Mouse (Mus musculus) hindbrain, embryonic 11.5 days (tissue): ENCODE measurements around the gene Exosc9. TPM values are rescaled to one million over a fixed set of nuclear protein-coding genes. Genes with fewer than 3 reads are reported as not detected.

Experiments
- ATAC-seq: fragments of 200-750 bp; cut with Nextera tagmentation; 2 replicates; pipeline ENCODE4 v1.8.0; 2017; ENCODE audit warnings: mild to moderate bottlenecking, moderate TSS enrichment, moderate library complexity; ENCODE audit not compliant: low FRiP score
- DNase-seq: peaks from one replicate; pipeline ENCODE4 v3.0.0-alpha.2; 2015; ENCODE audit warnings: low spot score
- H3K27ac ChIP-seq: fragments of 300-500 bp; sonication (generic); 2 replicates; pipeline ENCODE4 v1.5.1; 2014; ENCODE audit warnings: mild to moderate bottlenecking, low read depth, low read length
- H3K27me3 ChIP-seq: fragments of 300-500 bp; sonication (generic); 2 replicates; pipeline ENCODE4 v1.6.1; 2014; ENCODE audit warnings: mild to moderate bottlenecking, low read length, moderate library complexity, mixed read lengths; ENCODE audit not compliant: control insufficient read depth, insufficient read depth
- H3K36me3 ChIP-seq: fragments of 300-500 bp; sonication (generic); 2 replicates; pipeline ENCODE4 v1.6.1; 2014; ENCODE audit warnings: mild to moderate bottlenecking, low read length, moderate library complexity, mixed read lengths; ENCODE audit not compliant: control insufficient read depth, insufficient read depth
- H3K4me1 ChIP-seq: fragments of 300-500 bp; sonication (generic); replicated peaks from 2 replicates; pipeline ENCODE4 v1.6.1; 2014; ENCODE audit warnings: low read length, mixed read lengths; ENCODE audit not compliant: control insufficient read depth, insufficient read depth
- H3K4me2 ChIP-seq: fragments of 300-500 bp; sonication (generic); replicated peaks from 2 replicates; pipeline ENCODE4 v1.6.1; 2014; ENCODE audit warnings: mild to moderate bottlenecking, low read depth, low read length
- H3K4me3 ChIP-seq: fragments of 300-500 bp; sonication (generic); 2 replicates; pipeline ENCODE4 v1.5.1; 2014; ENCODE audit warnings: low read depth, low read length
- H3K9ac ChIP-seq: fragments of 300-500 bp; sonication (generic); 2 replicates; pipeline ENCODE4 v1.6.1; 2014; ENCODE audit warnings: low read depth, low read length
- H3K9me3 ChIP-seq: fragments of 300-500 bp; sonication (generic); 2 replicates; pipeline ENCODE4 v1.6.1; 2016; ENCODE audit warnings: low read length; ENCODE audit not compliant: control insufficient read depth
- WGBS: fragments of 180-500 bp; shearing (Covaris S2); extraction: QIAGEN DNeasy Blood & Tissue Kit; methylation state at CpG from one replicate; pipeline ENCODE4 v1.1.7; 2014; 5-methylcytosine and 5-hydroxymethylcytosine counted together
- polyA plus RNA-seq: library from polyadenylated mRNA; unstranded; fragments of >200 nt; fragmentation: Nextera tagmentation; extraction: Ambion mirVana; gene quantifications from 2 replicates; pipeline ENCODE4 v1.2.1, GENCODE M21; 2014

Exosc9 gene
- polyA plus RNA-seq, 1 experiment from 2014 or later: 104 TPM

GRCm38 (mm10) chr3:36530345-36530744, 22.1 kb upstream of the Exosc9 start:
- Histone ChIP-seq H3K9ac (no peak overlapping the region), H3K4me1 (peaks cover 2% of the 10 kb centered on the region; the same call in 1 of the 2 replicates), H3K27me3 (no peaks in the 10 kb centered on the region; the same call in 1 of the 2 replicates), H3K9me3 (no peaks in the 10 kb centered on the region), H3K4me3 (no peak overlapping the region), H3K36me3 (no peaks in the 10 kb centered on the region), H3K27ac (no peak overlapping the region), H3K4me2 (no peak overlapping the region)
- DNase-seq (no peak), ATAC-seq (no peak)
- WGBS: 91% methylated on average over 6 of the region's 6 CpGs

DNA sequence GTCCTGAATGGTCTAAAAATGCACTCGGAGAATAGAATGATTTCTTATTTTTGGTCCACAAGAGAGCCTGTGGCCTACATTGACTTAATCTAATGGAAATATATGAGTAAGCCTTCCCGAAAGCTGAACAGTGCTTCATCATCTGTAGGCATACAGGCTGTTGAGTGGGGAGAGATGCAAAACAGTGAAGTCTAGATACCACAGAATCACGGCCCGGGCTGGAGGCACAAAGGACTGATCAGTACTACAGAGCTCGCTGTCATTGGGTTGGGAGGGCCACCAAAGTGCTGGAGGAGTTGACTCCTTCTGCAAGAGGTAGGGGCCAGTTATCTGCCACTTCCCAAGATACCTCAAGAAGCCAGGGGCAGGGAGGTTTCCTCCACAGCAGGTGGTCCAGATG, 21.6 kb upstream of the Exosc9 start:
- no peak for DNase-seq
- Histone ChIP-seq H3K4me3 (no peak overlapping the region), H3K36me3 (no peaks in the 10 kb centered on the region), H3K27ac (no peak overlapping the region), H3K4me2 (no peak overlapping the region), H3K4me1 (peaks cover 2% of the 10 kb centered on the region; the same call in 1 of the 2 replicates), H3K27me3 (no peaks in the 10 kb centered on the region; the same call in 1 of the 2 replicates), H3K9ac (no peak overlapping the region), H3K9me3 (no peaks in the 10 kb centered on the region)
- 74% methylated on average over 5 of the region's 5 CpGs for WGBS
- no peak for ATAC-seq

GRCm38 (mm10) chr3:36531242-36531641, 21.2 kb upstream of the Exosc9 start:
- Histone ChIP-seq H3K4me2 (no peak overlapping the region), H3K27me3 (no peaks in the 10 kb centered on the region; the same call in 1 of the 2 replicates), H3K9ac (no peak overlapping the region), H3K4me3 (no peak overlapping the region), H3K4me1 (peaks cover 2% of the 10 kb centered on the region; the same call in 1 of the 2 replicates), H3K36me3 (no peaks in the 10 kb centered on the region), H3K9me3 (no peaks in the 10 kb centered on the region), H3K27ac (no peak overlapping the region)
- 39% methylated on average over 2 of the region's 2 CpGs for WGBS
- no peak for DNase-seq
- ATAC-seq: no peak

DNA sequence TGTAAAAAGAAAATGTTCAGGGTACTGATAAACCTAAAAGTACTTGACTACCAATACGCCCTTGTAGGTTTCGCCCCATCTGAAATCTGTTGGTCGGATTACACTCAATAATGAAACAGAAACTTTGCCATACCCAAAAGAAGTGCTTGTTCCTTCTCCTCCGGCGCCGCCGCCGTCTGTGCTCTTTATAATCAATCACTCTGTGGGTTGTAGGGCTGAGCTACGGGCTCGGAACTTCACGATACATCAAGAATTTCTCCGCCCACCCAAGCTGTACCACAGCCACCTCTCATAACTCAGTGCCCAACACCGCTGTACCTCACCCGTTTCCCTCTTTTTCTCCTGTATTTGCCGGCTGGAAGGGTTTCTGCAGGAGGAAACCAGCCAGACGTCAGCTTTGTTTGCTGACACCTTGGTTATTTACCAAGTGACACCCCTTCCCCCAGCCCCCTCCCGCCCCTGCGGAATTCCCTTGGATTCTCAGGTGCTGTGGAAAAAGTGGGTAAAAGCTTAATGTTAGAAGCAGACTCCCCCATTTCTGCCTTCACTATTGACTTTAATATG, 20.3 kb upstream of the Exosc9 start:
- H3K4me1 ChIP-seq: peaks cover 2% of the 10 kb centered on the region; the same call in 1 of the 2 replicates
- H3K27ac ChIP-seq: no peak overlapping the region
- H3K27me3 ChIP-seq: no peaks in the 10 kb centered on the region; the same call in 1 of the 2 replicates
- DNase-seq (peak; percentile 31), ATAC-seq (no peak)
- H3K9me3 ChIP-seq: no peaks in the 10 kb centered on the region
- H3K36me3 ChIP-seq: no peaks in the 10 kb centered on the region
- no peak overlapping the region for H3K4me3 ChIP-seq
- H3K9ac ChIP-seq: 0 out of 2 replicates have a peak overlapping the region, but pooled peaks have one; percentile 27
- H3K4me2 ChIP-seq: peak overlapping the region; percentile 29
- WGBS: 9% methylated on average over 18 of the region's 18 CpGs

DNA sequence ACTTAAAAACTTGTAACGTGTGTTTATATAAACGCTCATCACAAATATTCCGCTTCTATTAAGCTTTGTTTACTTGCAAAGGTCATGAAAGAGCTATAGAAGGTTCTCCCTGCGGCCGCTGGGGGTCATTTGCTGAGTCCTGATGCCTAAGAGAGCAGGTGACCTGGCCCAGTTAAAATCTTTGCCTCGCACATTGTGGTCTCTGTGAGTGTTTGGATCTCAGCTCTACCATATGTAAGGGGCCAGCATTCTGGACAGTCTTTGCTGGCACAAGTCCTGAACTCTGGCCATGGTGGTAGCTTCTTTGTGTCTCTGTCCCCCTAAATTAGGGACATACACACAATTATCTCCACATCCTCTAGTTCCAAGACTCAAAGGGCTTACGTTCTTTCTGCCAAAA, 19.7 kb upstream of the Exosc9 start:
- no peak overlapping the region for H3K4me3 ChIP-seq
- H3K27ac ChIP-seq: no peak overlapping the region
- H3K9ac ChIP-seq: no peak overlapping the region
- H3K4me1 ChIP-seq: peaks cover 2% of the 10 kb centered on the region; the same call in 1 of the 2 replicates
- DNase-seq (no peak), ATAC-seq (no peak)
- 37% methylated on average over 7 of the region's 7 CpGs for WGBS
- H3K9me3 ChIP-seq: no peaks in the 10 kb centered on the region
- H3K4me2 ChIP-seq: no peak overlapping the region
- no peaks in the 10 kb centered on the region for H3K36me3 ChIP-seq
- no peaks in the 10 kb centered on the region; the same call in 1 of the 2 replicates for H3K27me3 ChIP-seq

GRCm38 (mm10) chr3:36533201-36533672, 19.2 kb upstream of the Exosc9 start:
- no peak for DNase-seq
- Histone ChIP-seq H3K4me3 (no peak overlapping the region), H3K27ac (no peak overlapping the region), H3K9ac (no peak overlapping the region), H3K4me1 (peaks cover 2% of the 10 kb centered on the region; the same call in 1 of the 2 replicates), H3K9me3 (no peaks in the 10 kb centered on the region), H3K36me3 (no peaks in the 10 kb centered on the region), H3K27me3 (no peaks in the 10 kb centered on the region; the same call in 1 of the 2 replicates), H3K4me2 (no peak overlapping the region)
- WGBS: 7% methylated on average over 1 of the region's 1 CpGs
- ATAC-seq: no peak

DNA sequence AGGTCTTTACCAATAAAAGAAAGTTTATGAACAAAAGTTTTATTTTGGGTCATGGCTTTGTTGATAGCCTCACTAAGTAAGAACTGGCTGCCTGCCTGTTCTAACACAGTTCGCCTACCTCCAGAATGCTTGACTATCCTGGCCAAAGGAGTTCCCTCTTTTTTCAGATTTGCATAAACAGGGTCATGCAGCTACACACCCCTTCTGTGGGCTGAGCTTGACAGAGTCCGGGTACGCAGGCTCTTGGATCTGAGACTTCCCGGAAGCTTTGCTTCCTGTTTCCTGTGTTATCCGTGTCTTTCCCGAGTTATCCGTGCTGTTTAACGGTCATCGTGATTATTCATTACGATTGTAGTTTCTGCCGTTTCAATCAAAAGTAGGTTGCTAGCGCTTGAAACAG, 16.4 kb upstream of the Exosc9 start:
- no peak for ATAC-seq
- WGBS: 92% methylated on average over 12 of the region's 12 CpGs

GRCm38 (mm10) chr3:36537701-36538470, 14.5 kb upstream of the Exosc9 start:
- no peaks in the 10 kb centered on the region for H3K27me3 ChIP-seq
- ATAC-seq (no peak), DNase-seq (no peak)
- H3K36me3 ChIP-seq: no peaks in the 10 kb centered on the region
- H3K27ac ChIP-seq: no peak overlapping the region
- H3K4me1 ChIP-seq: no peaks in the 10 kb centered on the region
- H3K9ac ChIP-seq: no peak overlapping the region
- no peak overlapping the region for H3K4me3 ChIP-seq
- 83% methylated on average over 4 of the region's 4 CpGs for WGBS
- no peak overlapping the region for H3K4me2 ChIP-seq
- no peaks in the 10 kb centered on the region for H3K9me3 ChIP-seq

More for the DNA sequence above, 16.4 kb upstream of the Exosc9 start:
- Histone ChIP-seq H3K9me3 (no peaks in the 10 kb centered on the region), H3K27ac (no peak overlapping the region), H3K4me2 (no peak overlapping the region), H3K36me3 (no peaks in the 10 kb centered on the region), H3K4me3 (no peak overlapping the region), H3K9ac (no peak overlapping the region), H3K4me1 (peaks cover 2% of the 10 kb centered on the region; the same call in 1 of the 2 replicates), H3K27me3 (no peaks in the 10 kb centered on the region; the same call in 1 of the 2 replicates)
- DNase-seq: no peak
